Mouse (Mus musculus) lung, adult 2 months (tissue): ENCODE measurements at regions not wholly inside any gene's neighbourhood (a gene's known extent, or its start where the extent isn't known, plus 50 kb on each side); places are given as distances from the start of the nearest gene placed in this dataset.

Source experiments
- CTCF ChIP-seq: fragments of 200-500 bp; IDR thresholded peaks from 2 replicates; pipeline ENCODE4 v1.5.1; 2011; ENCODE audit warnings: mild to moderate bottlenecking, low read length, control low read depth; ENCODE audit not compliant: insufficient read depth
- POLR2A ChIP-seq: fragments of 200-500 bp; IDR thresholded peaks from 2 replicates; pipeline ENCODE4 v1.6.1; 2011; ENCODE audit warnings: low read depth, mild to moderate bottlenecking, control low read depth, low read length, borderline replicate concordance; ENCODE audit errors: extremely low read depth

- TF ChIP-seq CTCF (no peak), POLR2A (no peak)
These were observed 308.8 kb upstream of the Sox9 start for GRCm38 (mm10) chr11:112473237-112473636.
